Mouse (Mus musculus) cerebellum, postnatal 4 days (tissue): ENCODE results near the gene Tnni2.

ENCODE experiments used
- DNase-seq, 2 experiments: peaks; one replicate each; pipeline ENCODE4 v3.0.0; 2022; ENCODE audit warnings: low spot score in 2 of 2, mixed read lengths in 1 of 2

The Tnni2 gene

DNA sequence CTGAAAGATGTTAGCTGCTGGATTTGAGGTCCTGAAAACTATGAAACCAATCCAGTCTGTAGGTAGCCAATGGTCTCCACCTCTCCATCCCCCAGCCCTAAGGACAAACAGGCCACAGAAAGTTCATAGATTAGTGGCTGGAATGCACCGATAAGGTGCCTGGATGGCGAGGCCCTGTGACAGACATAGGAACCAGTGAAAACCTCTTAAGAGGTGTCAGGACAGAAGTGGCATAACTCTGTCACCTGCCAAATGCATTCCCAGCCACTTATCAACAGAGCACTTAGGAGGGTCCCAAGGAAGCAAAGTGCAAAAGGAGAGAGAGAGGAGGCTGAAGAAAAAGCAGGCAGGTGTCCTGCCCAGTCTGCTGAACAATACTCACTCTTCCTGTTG, 17.7 kb downstream of the Tnni2 start:
- no peak for DNase-seq

DNA sequence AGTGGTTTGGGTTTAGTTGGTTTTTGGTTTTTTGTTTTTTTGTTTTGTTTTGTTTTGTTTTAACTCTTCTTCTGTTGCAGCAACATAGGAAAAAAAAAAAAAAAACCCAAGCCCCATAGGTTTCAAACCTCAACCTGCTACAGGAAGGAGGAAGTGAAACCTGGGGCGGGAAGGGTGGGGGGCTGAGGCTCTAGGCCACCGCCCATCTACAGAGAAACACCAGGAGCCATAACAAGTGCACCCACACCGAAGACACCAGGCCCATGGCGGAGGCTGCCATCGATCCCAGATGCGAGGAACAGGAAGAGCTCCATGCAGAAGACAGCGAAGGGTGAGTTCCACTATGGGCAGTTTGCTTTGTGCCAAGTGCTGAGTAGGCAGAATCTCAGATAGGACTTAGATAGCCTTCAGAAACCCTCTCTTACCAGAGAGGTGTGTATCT, 19.0 kb downstream of the Tnni2 start, which contains the start of gene Lsp1:
Lsp1 (plus strand) TSS at position 174 of the 442 bp plus-strand sequence.
- DNase-seq = no peak

DNA sequence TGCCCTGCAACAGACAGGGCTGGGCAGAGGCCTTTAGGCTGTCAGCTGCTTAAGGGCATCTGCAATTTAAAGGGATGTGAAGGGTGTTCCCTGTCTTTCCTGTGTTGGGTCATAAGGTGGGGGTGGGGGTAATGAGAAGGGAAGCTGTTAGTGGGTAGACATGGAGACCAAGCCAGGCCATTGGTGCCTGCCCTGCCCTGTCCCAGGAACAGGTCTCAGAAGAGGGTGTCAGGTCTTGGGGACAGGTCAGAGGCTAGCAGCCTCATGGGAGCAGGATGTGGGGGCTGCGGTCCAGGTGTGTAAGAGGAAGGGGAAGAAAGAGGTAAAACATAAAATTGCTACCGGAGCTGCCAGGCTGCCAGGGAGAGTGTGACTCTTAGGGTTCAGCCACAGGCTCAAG, 19.8 kb downstream of the Tnni2 start:
- no peak for DNase-seq

DNA sequence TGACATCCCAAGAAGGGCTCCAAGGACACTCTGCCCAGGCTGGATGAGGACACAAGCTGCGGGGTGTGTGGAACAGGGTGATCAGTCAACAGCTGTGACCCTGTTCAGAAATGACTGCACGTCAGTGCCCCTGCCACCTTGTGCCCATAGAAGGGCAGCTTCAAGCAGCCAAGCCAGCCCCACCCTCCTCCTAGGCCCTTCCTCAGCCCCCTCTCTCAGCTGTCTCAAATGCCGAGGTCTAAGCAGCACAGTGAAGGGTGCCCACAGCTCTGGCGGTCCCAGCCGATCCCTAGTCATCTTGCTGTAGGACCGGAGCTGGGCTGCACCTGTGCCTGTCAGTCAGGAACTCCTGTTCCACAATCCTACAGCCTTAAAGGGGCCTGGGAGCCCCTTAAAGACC, 20.6 kb downstream of the Tnni2 start:
- DNase-seq = no peak

DNA sequence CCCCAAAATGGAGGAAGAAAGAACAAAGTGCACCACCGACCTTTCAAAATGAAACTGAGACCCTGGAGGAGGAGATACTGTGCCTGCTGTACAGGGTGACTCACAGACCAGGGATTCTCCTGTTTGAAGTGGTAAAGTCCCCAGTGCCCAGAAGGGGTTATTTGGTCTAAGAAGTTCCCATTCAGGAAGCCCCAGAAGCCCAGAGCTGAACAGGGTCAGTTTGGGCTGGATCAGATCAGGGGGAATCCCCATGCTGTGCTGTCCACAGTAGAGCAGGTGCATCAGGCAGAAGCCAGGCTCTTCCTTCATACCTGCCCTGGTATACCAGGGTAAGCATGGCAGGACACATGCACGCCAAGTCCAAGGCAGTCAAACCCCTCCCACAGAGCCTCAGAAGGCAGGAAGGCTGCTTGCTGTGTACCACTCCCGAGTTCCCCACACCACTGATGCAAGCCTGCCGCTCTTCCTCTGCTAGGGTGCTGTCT, 21.0 kb downstream of the Tnni2 start:
- DNase-seq = no peak

DNA sequence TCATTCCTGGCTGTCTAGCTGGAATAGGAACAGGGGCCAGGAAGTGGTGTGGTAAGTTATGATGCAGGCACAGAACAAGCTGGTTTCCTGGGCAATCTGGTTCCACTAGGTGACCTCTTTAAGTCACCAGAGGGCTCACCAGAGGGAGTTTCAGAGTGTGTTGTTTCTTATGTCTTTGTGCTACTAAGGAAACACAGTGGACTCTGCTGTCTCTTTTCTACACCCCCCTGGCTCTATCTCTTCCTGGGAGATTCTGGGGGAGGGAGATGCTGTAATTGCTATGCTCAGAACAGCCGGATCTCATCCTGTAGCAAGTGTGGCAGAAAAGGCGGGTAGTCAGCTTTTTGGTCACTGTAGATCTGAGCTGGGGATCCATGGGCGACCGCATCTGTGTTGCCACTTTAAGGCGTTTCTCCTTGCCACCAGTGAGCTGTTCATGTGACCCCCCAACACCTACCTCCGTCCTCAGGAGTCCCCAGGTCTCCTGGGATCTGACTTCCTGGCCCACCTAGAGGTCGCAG, 28.6 kb downstream of the Tnni2 start:
- DNase-seq = no peak

DNA sequence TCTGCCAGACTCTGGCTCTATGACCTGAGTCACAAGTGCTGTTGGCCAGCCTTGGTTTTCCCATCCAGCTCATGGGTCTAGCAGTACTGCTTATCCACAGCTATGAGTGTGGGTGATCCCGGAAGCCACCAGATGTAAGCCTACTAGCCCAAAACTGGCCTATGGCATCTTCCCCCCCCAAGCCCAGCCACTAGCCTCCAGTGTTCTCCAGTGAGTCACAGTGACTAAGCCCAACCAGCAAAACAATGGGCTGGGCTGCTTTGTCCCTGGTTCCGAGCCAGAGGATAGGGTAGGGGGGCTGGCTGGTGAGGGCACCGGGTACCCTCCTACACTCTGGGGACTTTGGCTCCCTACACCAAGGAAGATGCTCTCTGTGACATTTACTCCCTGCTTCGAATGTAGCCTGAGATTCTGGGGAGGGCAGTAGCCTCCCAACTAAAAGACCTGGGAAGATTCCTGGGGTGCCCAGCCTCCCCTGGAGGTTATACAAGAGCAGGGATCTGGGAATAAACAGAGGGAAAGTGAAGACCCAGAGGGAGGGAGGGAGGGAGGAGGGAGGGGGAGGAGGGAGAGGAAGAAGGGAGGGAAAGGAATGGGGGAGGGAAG, 29.3 kb downstream of the Tnni2 start:
- DNase-seq = peak in 1 of 2 experiments; percentile 38

DNA sequence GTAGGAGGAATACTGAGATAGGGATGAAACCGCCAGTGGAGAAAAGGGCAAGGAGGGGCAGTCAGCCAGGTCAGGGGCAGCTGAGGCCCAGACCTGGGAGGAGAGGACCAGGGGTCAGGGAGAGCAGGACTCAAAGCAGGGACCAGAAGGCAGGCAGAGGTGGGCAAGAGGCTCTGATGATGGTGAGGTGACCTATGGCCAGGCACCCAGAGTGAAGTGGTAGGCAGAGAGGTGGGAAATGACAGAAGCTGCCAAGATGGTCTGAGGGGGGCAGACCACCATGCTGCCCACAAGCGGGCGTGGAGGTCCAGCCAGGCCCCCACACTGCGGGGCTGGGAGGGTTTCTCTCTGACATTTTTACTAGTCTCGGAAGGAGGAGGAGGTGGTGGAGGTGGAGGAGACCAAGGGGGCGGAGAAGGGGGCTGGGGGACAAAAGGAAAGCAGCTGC, 29.8 kb downstream of the Tnni2 start:
- no peak for DNase-seq

DNA sequence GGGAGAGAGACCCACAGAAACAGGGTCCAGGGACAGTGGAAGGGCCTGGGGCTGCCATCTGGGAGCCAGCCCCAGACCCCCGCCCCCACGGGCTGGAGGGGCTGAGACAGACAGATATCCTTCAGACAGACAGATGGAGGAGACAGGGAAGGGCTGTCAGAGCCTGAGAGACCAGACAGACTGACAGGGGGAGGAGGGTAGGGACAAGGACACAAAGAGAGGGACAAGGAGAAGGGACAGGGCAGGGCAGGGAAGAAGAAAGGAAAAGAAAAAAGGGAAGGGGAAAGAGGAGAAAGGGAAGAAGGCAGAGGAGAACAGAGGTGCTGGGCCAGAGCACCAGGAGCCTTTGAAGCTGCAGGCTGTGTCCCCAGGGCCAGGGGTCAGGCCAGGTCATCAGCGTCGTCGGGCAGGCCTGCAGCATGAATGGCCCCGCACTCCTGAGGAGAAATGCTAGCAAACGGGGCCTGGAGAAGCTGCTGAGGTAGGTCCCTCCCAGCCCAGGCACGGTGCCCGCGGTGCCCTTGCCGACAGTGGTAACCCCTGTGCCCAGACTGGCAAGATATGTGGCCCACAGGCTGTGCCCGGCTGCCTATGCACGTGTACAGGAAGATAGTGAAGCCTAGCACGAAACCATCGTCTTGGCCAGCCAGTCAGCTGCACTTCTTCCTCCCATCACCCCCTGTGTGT, 30.4 kb downstream of the Tnni2 start:
- DNase-seq = no peak

DNA sequence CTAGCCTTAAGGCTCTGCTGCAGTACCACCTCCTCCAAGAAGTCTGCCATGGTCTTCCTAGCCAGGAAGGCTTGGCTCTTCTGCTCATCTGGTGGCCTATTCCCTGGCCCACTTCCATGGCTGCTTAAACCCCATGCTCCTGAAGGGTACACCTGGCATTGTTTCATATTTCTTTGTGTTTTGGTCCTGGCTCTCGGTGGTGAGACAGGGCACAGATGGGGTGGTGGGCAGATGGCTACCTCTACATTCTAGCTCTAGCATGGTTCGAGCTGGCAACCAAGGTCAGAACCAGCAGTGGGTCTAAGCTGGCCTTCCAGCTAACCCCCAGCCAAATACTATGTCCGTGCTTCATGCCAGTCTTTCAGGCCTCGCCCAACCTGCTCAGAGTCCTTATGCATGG, 31.3 kb downstream of the Tnni2 start:
- DNase-seq = no peak

DNA sequence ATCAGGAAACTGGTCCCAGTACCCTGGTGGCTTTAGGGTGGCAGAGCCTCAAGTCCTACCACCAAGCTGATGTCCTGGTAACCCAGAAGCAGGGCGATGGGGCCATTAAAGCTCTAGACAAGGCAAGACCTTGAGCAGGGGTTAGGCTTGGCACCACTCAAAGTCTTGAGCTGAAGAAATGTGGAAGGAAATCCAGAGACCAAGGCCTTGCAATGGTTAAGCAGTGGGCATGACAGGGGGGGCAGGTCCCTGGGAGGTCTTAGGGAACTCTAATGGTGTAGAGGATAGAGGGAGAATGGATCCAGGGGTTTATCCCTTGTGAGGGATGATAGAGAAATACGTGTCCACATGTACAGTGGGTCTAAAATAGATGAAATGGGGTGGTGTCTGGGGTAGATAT, 31.9 kb downstream of the Tnni2 start:
- DNase-seq = no peak

DNA sequence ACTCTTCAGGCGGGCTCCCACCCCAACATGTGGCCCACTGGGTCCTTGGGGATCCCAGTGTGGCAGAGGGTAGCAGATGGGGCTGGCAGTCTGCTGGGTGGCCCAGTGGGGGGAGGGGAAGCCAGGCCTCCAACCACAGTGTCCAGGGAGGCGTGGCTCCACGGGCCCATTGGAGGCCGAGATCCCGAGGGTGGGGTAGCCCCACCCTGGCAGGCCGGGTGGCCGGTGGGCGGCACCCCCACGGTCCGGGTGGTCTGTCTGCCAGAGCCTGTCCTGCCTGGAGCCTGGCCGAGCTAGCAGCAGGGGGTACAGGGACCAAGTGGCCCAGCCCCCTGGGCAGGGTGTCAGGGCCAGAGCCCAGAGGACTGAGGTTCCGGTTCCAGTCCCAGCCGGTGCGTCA, 33.2 kb downstream of the Tnni2 start:
- no peak for DNase-seq

DNA sequence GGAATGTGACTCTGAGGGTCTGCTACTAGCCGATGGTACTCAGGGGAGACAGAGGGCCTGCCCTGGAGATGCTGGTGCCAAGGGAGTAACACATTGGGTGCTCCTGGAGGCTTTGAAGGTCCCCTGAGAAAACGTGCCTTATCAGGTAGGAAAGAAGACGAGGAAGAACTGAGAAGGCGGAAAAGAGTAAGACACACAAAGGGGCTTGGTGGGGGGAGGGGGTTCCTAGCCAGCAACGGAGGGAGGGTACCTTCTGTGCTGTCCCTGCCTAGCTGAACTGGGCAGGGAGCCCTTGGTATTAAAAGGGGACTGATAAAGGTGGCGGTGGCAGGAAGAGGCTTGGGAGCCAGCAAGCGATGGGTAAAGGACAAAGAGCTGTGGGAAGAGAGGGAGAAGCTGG, 34.0 kb downstream of the Tnni2 start:
- no peak for DNase-seq

DNA sequence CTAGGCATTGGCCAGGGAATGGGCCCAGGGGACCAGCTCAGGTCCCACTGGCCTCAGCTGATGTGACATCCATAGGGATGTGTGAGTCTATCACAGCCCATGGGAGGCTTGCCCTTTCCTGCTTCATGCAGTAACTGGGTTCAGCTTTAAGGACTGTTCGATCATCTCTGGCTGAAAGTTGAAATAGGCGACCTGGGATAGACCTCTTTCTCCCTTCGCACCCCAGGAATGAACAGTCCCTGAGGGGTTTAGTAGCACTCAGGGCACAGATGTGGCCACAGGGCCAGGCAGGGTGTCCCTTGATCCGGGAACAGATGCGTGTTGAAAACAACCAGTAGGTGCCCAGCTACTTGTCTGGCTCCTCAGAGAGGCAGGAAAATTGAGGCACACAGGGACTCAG, 34.7 kb downstream of the Tnni2 start:
- no peak for DNase-seq

DNA sequence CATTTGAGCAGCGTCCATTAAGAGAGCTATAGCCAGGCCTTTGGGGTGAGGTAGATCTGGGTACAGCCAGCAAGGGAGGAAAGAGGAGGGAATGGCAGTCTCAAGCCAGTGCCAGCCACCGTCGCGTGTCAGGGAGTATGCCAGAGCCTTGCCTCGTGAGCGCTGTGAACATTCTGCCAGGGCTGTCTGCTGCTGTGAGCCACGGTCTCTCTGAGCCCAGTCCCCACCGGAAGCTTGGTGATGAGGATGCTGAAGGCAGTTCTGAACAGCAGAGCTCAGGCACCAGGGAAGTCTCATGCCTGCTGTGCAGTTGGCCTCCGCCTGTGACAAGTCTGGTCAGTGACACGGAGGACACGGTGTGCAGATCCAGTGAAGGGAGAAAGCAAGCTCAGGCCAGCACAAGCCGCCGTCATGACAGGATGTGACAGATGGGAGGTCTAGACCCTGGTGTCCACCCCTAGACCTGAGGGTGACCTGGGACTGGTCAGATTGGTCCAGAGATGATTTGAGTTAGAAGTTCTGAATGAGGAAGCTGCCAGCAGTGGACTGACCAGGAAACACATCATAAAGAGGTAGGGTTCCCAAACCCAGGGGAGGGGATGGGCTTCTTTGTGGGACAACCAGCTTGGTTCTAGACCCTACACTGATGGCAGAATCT, 35.3 kb downstream of the Tnni2 start:
- DNase-seq = peak in 1 of 2 experiments; percentile 34

DNA sequence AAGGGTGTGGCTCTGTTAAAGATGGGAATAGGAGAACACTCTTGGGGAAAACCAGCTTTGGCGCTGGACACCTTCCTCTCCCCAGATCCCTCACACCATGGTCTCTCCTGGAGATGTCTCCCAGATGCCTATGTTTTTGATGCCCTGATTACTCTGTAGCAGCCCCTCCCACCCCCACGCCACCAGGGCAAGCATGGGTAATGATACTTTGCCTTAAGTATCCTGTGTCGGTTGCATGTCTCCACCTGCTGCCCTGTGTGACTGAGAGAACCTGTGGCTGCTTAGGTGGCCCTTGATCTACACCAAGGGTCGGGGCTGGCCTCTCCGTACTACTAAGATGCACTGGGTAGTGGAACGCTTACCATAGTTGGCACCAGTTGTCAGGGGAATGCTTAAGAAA, 36.4 kb downstream of the Tnni2 start:
- DNase-seq = no peak

DNA sequence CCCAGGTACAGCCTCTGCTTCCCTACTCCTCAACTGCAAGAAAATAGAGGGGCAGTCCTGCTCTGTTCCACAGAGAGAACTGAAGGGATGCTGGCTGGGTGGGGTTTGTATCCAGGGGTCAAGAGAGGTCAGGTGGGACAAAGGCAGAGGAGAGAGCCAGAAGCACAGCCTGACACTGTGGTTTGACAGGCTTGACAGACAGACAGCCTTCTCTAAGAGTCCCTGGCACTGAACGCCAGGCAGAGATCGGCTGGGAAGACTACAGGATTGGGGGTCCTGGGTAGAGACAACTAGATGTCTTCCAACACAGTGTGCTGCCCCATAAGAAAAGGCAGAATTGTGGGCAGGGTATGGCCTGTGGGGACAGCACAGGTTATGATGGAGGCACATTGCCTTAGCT, 37.0 kb downstream of the Tnni2 start:
- DNase-seq = no peak

DNA sequence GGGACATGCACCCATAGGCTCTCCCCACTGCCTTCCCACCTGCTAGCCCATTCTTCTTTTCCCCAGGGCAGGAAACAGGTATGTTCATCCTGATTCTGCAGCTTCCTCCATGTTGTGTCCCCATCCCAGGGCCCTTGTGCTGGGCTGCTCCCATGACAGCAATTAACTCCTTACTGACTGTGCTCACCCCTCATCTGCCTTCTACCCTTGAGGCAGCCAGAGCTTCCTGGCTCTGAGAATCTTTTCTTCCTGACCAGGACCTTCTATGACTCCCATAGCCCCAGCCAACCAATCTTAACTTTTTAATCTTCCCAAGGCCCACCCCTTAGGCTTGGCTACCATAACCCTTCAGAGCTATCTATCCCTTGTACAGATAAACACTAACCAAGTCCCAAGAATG, 37.7 kb downstream of the Tnni2 start:
- DNase-seq = no peak

DNA sequence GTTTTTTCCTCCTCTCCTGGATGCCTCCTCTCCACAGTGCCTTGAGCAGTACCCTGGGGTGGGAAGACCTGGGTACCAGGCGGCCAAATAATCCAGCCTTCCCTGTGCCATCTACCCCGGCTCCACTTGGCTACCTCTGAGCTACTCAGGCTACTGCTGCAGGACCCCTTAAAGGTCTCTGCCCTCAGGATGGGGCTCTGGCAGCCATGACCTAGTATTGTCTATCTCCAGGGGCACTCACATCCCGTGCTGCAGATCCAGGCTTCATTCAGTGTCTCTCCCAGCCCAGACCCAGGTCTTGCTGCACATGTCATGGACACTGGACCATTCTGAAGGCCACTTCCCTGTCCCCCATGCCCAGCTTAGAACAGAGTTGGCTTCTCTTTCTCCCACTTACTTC, 38.3 kb downstream of the Tnni2 start:
- no peak for DNase-seq

DNA sequence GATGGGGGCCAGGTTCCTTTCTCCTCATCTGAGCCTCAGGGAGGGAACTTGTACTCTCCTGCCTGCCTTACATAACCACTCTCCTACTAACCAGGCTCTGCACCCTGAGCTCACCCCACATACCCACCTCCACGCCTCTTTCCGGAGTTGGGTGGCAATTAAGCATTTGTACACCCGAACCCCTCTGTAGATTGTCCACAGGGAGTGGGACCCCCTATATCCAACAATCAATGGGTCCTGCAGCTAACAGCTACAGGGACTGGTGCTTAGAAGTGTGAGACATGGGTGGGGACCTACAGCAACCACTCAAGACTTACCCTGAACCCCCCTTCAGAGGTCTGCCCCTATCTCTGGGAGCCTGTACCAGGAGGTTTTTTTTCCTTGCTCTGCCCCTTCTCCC, 39.1 kb downstream of the Tnni2 start:
- no peak for DNase-seq

DNA sequence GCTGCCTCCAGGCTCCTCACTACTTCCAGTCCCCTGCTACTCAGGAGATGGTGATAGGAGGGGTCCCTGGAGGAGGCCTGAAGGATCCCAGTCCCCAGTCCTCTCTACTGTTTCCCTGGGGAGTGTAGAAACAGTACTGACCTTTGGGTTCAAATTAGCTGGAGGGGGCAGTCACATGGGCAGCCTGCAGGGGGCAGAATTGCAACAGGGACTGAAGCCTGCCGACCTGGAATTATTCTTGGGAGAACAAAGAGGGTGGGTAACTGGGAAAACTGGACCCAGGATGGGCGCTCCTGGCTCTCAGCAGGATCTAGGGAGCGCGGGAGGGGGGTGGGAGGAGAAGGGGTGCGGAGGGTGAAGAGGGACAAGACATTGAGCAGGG, 39.6 kb downstream of the Tnni2 start:
- DNase-seq = peak in 1 of 2 experiments; percentile 63

DNA sequence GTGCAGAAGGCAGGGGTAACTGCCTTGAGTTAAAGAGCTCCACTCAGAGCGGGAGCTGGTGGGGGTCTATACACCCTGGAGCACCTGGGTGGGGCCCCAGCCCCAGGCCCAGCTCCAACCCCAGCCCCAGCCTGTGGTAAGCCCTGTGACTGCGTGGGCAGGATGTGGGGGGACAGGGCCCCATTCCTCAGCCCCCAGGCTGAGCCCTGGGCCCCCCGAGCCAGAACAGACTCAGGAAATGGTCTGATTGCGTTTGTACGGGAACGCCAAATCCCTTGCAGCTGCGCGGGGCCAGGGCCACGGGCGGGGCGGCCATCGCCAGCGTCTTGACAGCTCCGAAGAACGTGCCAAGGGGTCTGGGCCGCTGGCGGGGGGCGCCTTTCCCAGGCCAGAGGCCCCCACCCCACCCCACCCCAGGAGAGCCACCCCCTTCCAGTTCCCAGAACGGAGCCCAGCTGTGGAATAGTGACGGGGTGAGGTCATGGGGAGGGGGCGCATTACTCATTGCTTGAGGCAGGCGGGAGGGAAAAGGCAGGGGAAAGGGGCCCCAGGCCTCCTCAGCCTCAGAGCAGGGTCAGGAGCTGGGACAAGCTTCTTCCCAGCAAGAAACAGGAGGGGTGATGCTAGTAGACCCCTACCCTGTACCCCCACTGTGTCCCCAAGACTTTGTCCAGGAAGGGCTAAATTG, 40.1 kb downstream of the Tnni2 start:
- DNase-seq = no peak
